Mouse (Mus musculus) megakaryocyte, embryonic 14.5 days (primary cell): ENCODE measurements at regions not wholly inside any gene's neighbourhood (a gene's known extent, or its start where the extent isn't known, plus 50 kb on each side); places are given as distances from the start of the nearest gene placed in this dataset.

Experiments used
- FLI1 ChIP-seq: IDR thresholded peaks from 2 replicates; pipeline ENCODE4 v1.6.1; 2012; ENCODE audit warnings: low read length, inconsistent platforms, mixed read lengths
- GATA1 ChIP-seq: IDR thresholded peaks from 3 replicates; pipeline ENCODE4 v1.6.1; 2012; ENCODE audit warnings: mixed read lengths, low read length, inconsistent platforms, borderline replicate concordance

- TF ChIP-seq FLI1 = no peak
- no peak for TF ChIP-seq GATA1
Measured at GRCm38 (mm10) chr16:9498301-9498700, 497.1 kb downstream of the Grin2a start.
